Mouse (Mus musculus): ENCODE results near the gene Cald1.

GRCm38 (mm10) chr6:34651298-34651697 is 53.0 kb downstream of the Cald1 start:
- TF ChIP-seq CTCF (IDR thresholded peaks at IDR 0.05; ENCODE audit: low read depth) = no peak
- TF ChIP-seq EP300 (IDR thresholded peaks at IDR 0.05; ENCODE audit: low read depth) = no peak
